Mouse (Mus musculus) olfactory bulb, adult 2 months (tissue): ENCODE results near the gene Frmd5. TPM values are rescaled to one million over a fixed set of nuclear protein-coding genes. Genes with fewer than 3 reads are reported as not detected.

Source experiments
- H3K27ac ChIP-seq: fragments of 200-500 bp; 2 replicates; pipeline ENCODE4 v1.5.1; 2012; ENCODE audit warnings: low read depth, low read length; ENCODE audit not compliant: insufficient read depth
- H3K4me1 ChIP-seq: fragments of 200-500 bp; 2 replicates; pipeline ENCODE4 v1.6.1; 2012; ENCODE audit warnings: low read length; ENCODE audit not compliant: control insufficient read depth, insufficient read depth
- H3K4me3 ChIP-seq: fragments of 200-500 bp; 2 replicates; pipeline ENCODE4 v1.5.1; 2012; ENCODE audit warnings: mild to moderate bottlenecking, low read depth, low read length, moderate library complexity; ENCODE audit not compliant: insufficient read depth
- CTCF ChIP-seq: fragments of 200-500 bp; IDR thresholded peaks from 2 replicates; pipeline ENCODE4 v1.5.1; 2012; ENCODE audit warnings: low read depth, mild to moderate bottlenecking, low read length, moderate library complexity; ENCODE audit not compliant: insufficient read depth
- POLR2A ChIP-seq: fragments of 200-500 bp; IDR thresholded peaks from 2 replicates; pipeline ENCODE4 v1.6.1; 2012; ENCODE audit warnings: mild to moderate bottlenecking, low read depth, low read length, moderate library complexity; ENCODE audit not compliant: insufficient read depth
- WGBS: fragments of 180-500 bp; shearing (Covaris S2); methylation state at CpG from one replicate; pipeline ENCODE4 v1.1.7; 2018; 5-methylcytosine and 5-hydroxymethylcytosine counted together
- polyA plus RNA-seq: library from polyadenylated mRNA; stranded (reverse); fragments of >200 nt; gene quantifications from 2 replicates; pipeline ENCODE4 v1.2.4, GENCODE M21; 2012; ENCODE audit warnings: low replicate concordance; ENCODE audit not compliant: missing spikeins, insufficient read depth, insufficient read length

Gene Frmd5
- polyA plus RNA-seq, 1 experiment = not detected

GRCm38 (mm10) chr2:121628290-121628689, 178.6 kb downstream of the Frmd5 start:
- Histone ChIP-seq H3K4me3 (no peak overlapping the region), H3K4me1 (no peaks in the 10 kb centered on the region), H3K27ac (no peak overlapping the region)
- no peak for TF ChIP-seq POLR2A
- no peak for TF ChIP-seq CTCF
- WGBS = 69% methylated on average over 10 of the region's 10 CpGs

- 94% methylated on average over 3 of the region's 3 CpGs for WGBS
- no peak overlapping the region for H3K4me3 ChIP-seq
- TF ChIP-seq POLR2A (no peak), CTCF (no peak)
- H3K4me1 ChIP-seq = peaks cover 4% of the 10 kb centered on the region
- no peak overlapping the region for H3K27ac ChIP-seq
Observed at GRCm38 (mm10) chr2:121625901-121626300, 181.0 kb downstream of the Frmd5 start.

GRCm38 (mm10) chr2:121621262-121622163, 185.4 kb downstream of the Frmd5 start:
- H3K27ac ChIP-seq = no peak overlapping the region
- WGBS = 46% methylated on average over 13 of the region's 13 CpGs
- H3K4me3 ChIP-seq = no peak overlapping the region
- H3K4me1 ChIP-seq = peaks cover 4% of the 10 kb centered on the region
- TF ChIP-seq POLR2A (no peak), CTCF (no peak)

- Histone ChIP-seq H3K27ac (no peak overlapping the region), H3K4me1 (peaks cover 4% of the 10 kb centered on the region), H3K4me3 (no peak overlapping the region)
- TF ChIP-seq CTCF (no peak), POLR2A (no peak)
- WGBS = 88% methylated on average over 7 of the region's 7 CpGs
Observed at GRCm38 (mm10) chr2:121620582-121621261, 186.2 kb downstream of the Frmd5 start.

- 78% methylated on average over 7 of the region's 7 CpGs for WGBS
Observed at GRCm38 (mm10) chr2:121615199-121615559, 191.7 kb downstream of the Frmd5 start.

GRCm38 (mm10) chr2:121614483-121615198, 192.2 kb downstream of the Frmd5 start:
- TF ChIP-seq POLR2A = no peak
- TF ChIP-seq CTCF = no peak
- H3K27ac ChIP-seq = no peak overlapping the region
- 87% methylated on average over 9 of the region's 9 CpGs for WGBS

More at GRCm38 (mm10) chr2:121615199-121615559, 191.7 kb downstream of the Frmd5 start:
- TF ChIP-seq CTCF = no peak
- no peak for TF ChIP-seq POLR2A
- no peak overlapping the region for H3K4me3 ChIP-seq
- H3K27ac ChIP-seq = no peak overlapping the region
- H3K4me1 ChIP-seq = peaks cover 7% of the 10 kb centered on the region; the same call in 1 of the 2 replicates

GRCm38 (mm10) chr2:121612112-121612511, 194.8 kb downstream of the Frmd5 start:
- WGBS = 59% methylated on average over 5 of the region's 5 CpGs
- H3K27ac ChIP-seq = no peak overlapping the region

More at GRCm38 (mm10) chr2:121614483-121615198, 192.2 kb downstream of the Frmd5 start:
- Histone ChIP-seq H3K4me3 (no peak overlapping the region), H3K4me1 (peaks cover 7% of the 10 kb centered on the region; the same call in 1 of the 2 replicates)

GRCm38 (mm10) chr2:121610008-121610884, 196.6 kb downstream of the Frmd5 start:
- 72% methylated on average over 17 of the region's 17 CpGs for WGBS
- Histone ChIP-seq H3K27ac (no peak overlapping the region), H3K4me3 (no peak overlapping the region), H3K4me1 (peaks cover 11% of the 10 kb centered on the region)
- TF ChIP-seq POLR2A (no peak), CTCF (no peak)

More at GRCm38 (mm10) chr2:121612112-121612511, 194.8 kb downstream of the Frmd5 start:
- Histone ChIP-seq H3K4me3 (no peak overlapping the region), H3K4me1 (peaks cover 11% of the 10 kb centered on the region)
- TF ChIP-seq CTCF = no peak
- TF ChIP-seq POLR2A = no peak
